Mouse (Mus musculus): ENCODE data around the gene Kif26a. TPM values are rescaled to one million over a fixed set of nuclear protein-coding genes. Genes with fewer than 3 reads are reported as not detected.

Kif26a gene
- polyA plus RNA-seq, 1 experiment from 2014 or later: 6.4 TPM

GRCm38 (mm10) chr12:112207163-112207562 lies 61.2 kb downstream of the Kif26a start:
- ATAC-seq (ENCODE audit: low FRiP score, low read depth): no peak
- peaks cover 31% of the 10 kb centered on the region for H3K27me3 ChIP-seq
- H3K4me2 ChIP-seq (replicated peaks): no peak overlapping the region
- H3K9ac ChIP-seq: no peak overlapping the region
- H3K9me3 ChIP-seq: no peaks in the 10 kb centered on the region
- no peak overlapping the region for H3K4me3 ChIP-seq
- peaks cover 39% of the 10 kb centered on the region for H3K4me1 ChIP-seq
- H3K36me3 ChIP-seq: no peaks in the 10 kb centered on the region
- no peak overlapping the region for H3K27ac ChIP-seq
- 78% methylated on average over 2 of the region's 2 CpGs for WGBS

GRCm38 (mm10) chr12:112207734-112208133 lies 61.7 kb downstream of the Kif26a start:
- no peaks in the 10 kb centered on the region for H3K9me3 ChIP-seq
- H3K27ac ChIP-seq: no peak overlapping the region
- no peaks in the 10 kb centered on the region for H3K36me3 ChIP-seq
- H3K4me3 ChIP-seq: no peak overlapping the region
- H3K9ac ChIP-seq: no peak overlapping the region
- H3K27me3 ChIP-seq: peaks cover 34% of the 10 kb centered on the region
- H3K4me2 ChIP-seq (replicated peaks): no peak overlapping the region
- H3K4me1 ChIP-seq: peaks cover 39% of the 10 kb centered on the region
- WGBS: 69% methylated on average over 4 of the region's 4 CpGs
- ATAC-seq (ENCODE audit: low FRiP score, low read depth): no peak

- peak overlapping the region; percentile 27 for H3K4me2 ChIP-seq (replicated peaks)
- H3K27me3 ChIP-seq: peaks cover 45% of the 10 kb centered on the region
- peak; percentile 89 for ATAC-seq (ENCODE audit: low FRiP score, low read depth)
- no peak overlapping the region for H3K4me3 ChIP-seq
- no peaks in the 10 kb centered on the region for H3K9me3 ChIP-seq
- H3K4me1 ChIP-seq: peaks cover 52% of the 10 kb centered on the region
- H3K9ac ChIP-seq: no peak overlapping the region
- no peaks in the 10 kb centered on the region for H3K36me3 ChIP-seq
- H3K27ac ChIP-seq: peak overlapping the region; percentile 28; the same call in 1 of the 2 replicates
- 14% methylated on average over 13 of the region's 13 CpGs for WGBS
Observed at GRCm38 (mm10) chr12:112210622-112211021, 64.6 kb downstream of the Kif26a start.

- Histone ChIP-seq H3K4me3 (no peak overlapping the region), H3K9me3 (no peaks in the 10 kb centered on the region), H3K27ac (no peak overlapping the region), H3K36me3 (no peaks in the 10 kb centered on the region), H3K4me1 (peaks cover 54% of the 10 kb centered on the region), H3K4me2 (replicated peaks) (no peak overlapping the region), H3K9ac (no peak overlapping the region), H3K27me3 (peaks cover 39% of the 10 kb centered on the region)
- WGBS: 12% methylated on average over 13 of the region's 13 CpGs
- no peak for ATAC-seq (ENCODE audit: low FRiP score, low read depth)
Observed at GRCm38 (mm10) chr12:112214441-112214857, 68.4 kb downstream of the Kif26a start.

GRCm38 (mm10) chr12:112215545-112215944 lies 69.5 kb downstream of the Kif26a start:
- Histone ChIP-seq H3K27ac (no peak overlapping the region), H3K9me3 (no peaks in the 10 kb centered on the region), H3K4me3 (no peak overlapping the region), H3K9ac (no peak overlapping the region), H3K4me1 (peaks cover 43% of the 10 kb centered on the region), H3K27me3 (peaks cover 31% of the 10 kb centered on the region), H3K4me2 (replicated peaks) (no peak overlapping the region), H3K36me3 (no peaks in the 10 kb centered on the region)
- ATAC-seq (ENCODE audit: low FRiP score, low read depth): no peak
- WGBS: 88% methylated on average over 7 of the region's 7 CpGs

GRCm38 (mm10) chr12:112217021-112217420 lies 71.0 kb downstream of the Kif26a start:
- Histone ChIP-seq H3K4me1 (peaks cover 40% of the 10 kb centered on the region), H3K9me3 (no peaks in the 10 kb centered on the region), H3K36me3 (no peaks in the 10 kb centered on the region), H3K9ac (no peak overlapping the region), H3K4me3 (no peak overlapping the region), H3K4me2 (replicated peaks) (no peak overlapping the region), H3K27me3 (peaks cover 45% of the 10 kb centered on the region), H3K27ac (no peak overlapping the region)
- WGBS: 61% methylated on average over 7 of the region's 7 CpGs
- no peak for ATAC-seq (ENCODE audit: low FRiP score, low read depth)

GRCm38 (mm10) chr12:112217681-112218080 lies 71.7 kb downstream of the Kif26a start:
- no peak for ATAC-seq (ENCODE audit: low FRiP score, low read depth)
- Histone ChIP-seq H3K9me3 (no peaks in the 10 kb centered on the region), H3K27me3 (peaks cover 48% of the 10 kb centered on the region), H3K4me2 (replicated peaks) (no peak overlapping the region), H3K27ac (no peak overlapping the region), H3K9ac (no peak overlapping the region), H3K4me1 (peaks cover 45% of the 10 kb centered on the region), H3K4me3 (no peak overlapping the region), H3K36me3 (no peaks in the 10 kb centered on the region)
- 47% methylated on average over 3 of the region's 3 CpGs for WGBS

- 54% methylated on average over 6 of the region's 6 CpGs for WGBS
- H3K4me1 ChIP-seq: peaks cover 41% of the 10 kb centered on the region
- ATAC-seq (ENCODE audit: low FRiP score, low read depth): no peak
Observed at GRCm38 (mm10) chr12:112221290-112221689, 75.3 kb downstream of the Kif26a start.

GRCm38 (mm10) chr12:112221754-112222439 lies 75.9 kb downstream of the Kif26a start:
- Histone ChIP-seq H3K27ac (no peak overlapping the region), H3K4me2 (replicated peaks) (no peak overlapping the region), H3K4me1 (peaks cover 41% of the 10 kb centered on the region), H3K36me3 (no peaks in the 10 kb centered on the region), H3K9ac (no peak overlapping the region), H3K4me3 (no peak overlapping the region), H3K27me3 (peaks cover 40% of the 10 kb centered on the region), H3K9me3 (no peaks in the 10 kb centered on the region)
- no peak for ATAC-seq (ENCODE audit: low FRiP score, low read depth)
- 10% methylated on average over 19 of the region's 19 CpGs for WGBS

More at GRCm38 (mm10) chr12:112221290-112221689, 75.3 kb downstream of the Kif26a start:
- H3K4me3 ChIP-seq: no peak overlapping the region
- H3K9me3 ChIP-seq: no peaks in the 10 kb centered on the region
- H3K9ac ChIP-seq: no peak overlapping the region
- no peak overlapping the region for H3K4me2 ChIP-seq (replicated peaks)
- H3K27ac ChIP-seq: no peak overlapping the region; the same call in 1 of the 2 replicates
- no peaks in the 10 kb centered on the region for H3K36me3 ChIP-seq
- H3K27me3 ChIP-seq: peaks cover 46% of the 10 kb centered on the region

- H3K4me2 ChIP-seq (replicated peaks): no peak overlapping the region
- peaks cover 32% of the 10 kb centered on the region for H3K27me3 ChIP-seq
- H3K36me3 ChIP-seq: no peaks in the 10 kb centered on the region
- ATAC-seq (ENCODE audit: low FRiP score, low read depth): no peak
- no peaks in the 10 kb centered on the region for H3K9me3 ChIP-seq
- no peak overlapping the region for H3K4me3 ChIP-seq
- H3K27ac ChIP-seq: no peak overlapping the region
- H3K4me1 ChIP-seq: peaks cover 29% of the 10 kb centered on the region
- H3K9ac ChIP-seq: no peak overlapping the region
- 53% methylated on average over 13 of the region's 13 CpGs for WGBS
Observed at GRCm38 (mm10) chr12:112223721-112224337, 77.8 kb downstream of the Kif26a start.

GRCm38 (mm10) chr12:112226238-112226637 lies 80.2 kb downstream of the Kif26a start:
- ATAC-seq (ENCODE audit: low FRiP score, low read depth): no peak
- H3K4me3 ChIP-seq: no peak overlapping the region
- WGBS: 77% methylated on average over 1 of the region's 1 CpGs

GRCm38 (mm10) chr12:112226656-112227055 lies 80.6 kb downstream of the Kif26a start:
- WGBS: 90% methylated on average over 2 of the region's 2 CpGs
- Histone ChIP-seq H3K36me3 (no peaks in the 10 kb centered on the region), H3K27ac (no peak overlapping the region), H3K4me1 (peaks cover 23% of the 10 kb centered on the region), H3K27me3 (peaks cover 25% of the 10 kb centered on the region), H3K4me3 (no peak overlapping the region), H3K9ac (no peak overlapping the region), H3K4me2 (replicated peaks) (no peak overlapping the region), H3K9me3 (no peaks in the 10 kb centered on the region)
- no peak for ATAC-seq (ENCODE audit: low FRiP score, low read depth)

More at GRCm38 (mm10) chr12:112226238-112226637, 80.2 kb downstream of the Kif26a start:
- no peak overlapping the region for H3K9ac ChIP-seq
- H3K36me3 ChIP-seq: no peaks in the 10 kb centered on the region
- peaks cover 27% of the 10 kb centered on the region for H3K4me1 ChIP-seq
- peaks cover 29% of the 10 kb centered on the region for H3K27me3 ChIP-seq
- H3K27ac ChIP-seq: no peak overlapping the region
- no peaks in the 10 kb centered on the region for H3K9me3 ChIP-seq
- no peak overlapping the region for H3K4me2 ChIP-seq (replicated peaks)

Data from limb, embryonic 13.5 days (tissue).